Mouse (Mus musculus): Measurements from ENCODE around the gene Rad9a. TPM values are rescaled to one million over a fixed set of nuclear protein-coding genes. Genes with fewer than 3 reads are reported as not detected.

Gene Rad9a
- polyA plus RNA-seq, 2 experiments = 14.3 to 20.8 TPM

DNA sequence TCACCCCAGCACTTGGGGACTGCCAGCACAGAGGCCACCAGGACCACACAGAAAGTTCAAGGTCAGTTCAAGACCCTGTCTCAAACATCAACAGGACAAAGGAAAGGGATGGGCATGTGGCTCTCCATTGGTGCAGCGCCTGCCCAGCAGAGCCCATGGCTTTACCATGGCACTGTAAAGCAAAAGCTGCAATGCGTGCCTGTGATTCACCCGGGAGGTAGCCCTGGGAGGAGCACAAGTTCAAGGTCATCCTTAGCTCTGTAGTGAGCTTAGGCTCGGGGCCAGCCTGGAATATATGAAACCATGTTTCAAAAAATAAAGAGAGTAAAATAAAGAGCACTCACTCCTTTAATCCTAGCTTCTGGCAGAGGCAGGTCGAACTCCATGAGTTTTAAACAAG lies 49.6 kb downstream of the Rad9a start:
- H3K36me3 ChIP-seq (replicated peaks; ENCODE audit: control insufficient read depth, insufficient read depth, low read depth) = 0 out of 2 replicates have a peak, but pooled peaks cover 3% of the 10 kb centered on the region
- no peaks in the 10 kb centered on the region for H3K9me3 ChIP-seq (ENCODE audit: control insufficient read depth, low read length)
- peaks cover 4 to 12% of the 10 kb centered on the region in 2 experiments for H3K4me1 ChIP-seq (replicated peaks; ENCODE audit: control insufficient read depth in 2 of 2, insufficient read depth in 2 of 2, low read length in 1 of 2)
- DNase-seq (ENCODE audit: low read depth in 3 of 3, low spot score in 3 of 3) (no peak), ATAC-seq (ENCODE audit: insufficient read depth) (no peak)
- no peak overlapping the region for H3K4me2 ChIP-seq (ENCODE audit: low read depth)
- H3K9ac ChIP-seq (replicated peaks) = no peak overlapping the region
- H3K27me3 ChIP-seq (ENCODE audit: control insufficient read depth, insufficient read depth, low read length) = no peaks in the 10 kb centered on the region
- H3K4me3 ChIP-seq (ENCODE audit: insufficient read depth in 1 of 2, low read depth in 2 of 2, low read length in 2 of 2) = no peak overlapping the region
- 77% methylated on average over 5 of the region's 5 CpGs for WGBS (ENCODE audit: insufficient replicate concordance)
- no peak for TF ChIP-seq EP300 (IDR thresholded peaks at IDR 0.05; ENCODE audit: low read depth)
- no peak for TF ChIP-seq CTCF (IDR thresholded peaks at IDR 0.05; ENCODE audit: low read depth)
- H3K27ac ChIP-seq = no peak overlapping the region

DNA sequence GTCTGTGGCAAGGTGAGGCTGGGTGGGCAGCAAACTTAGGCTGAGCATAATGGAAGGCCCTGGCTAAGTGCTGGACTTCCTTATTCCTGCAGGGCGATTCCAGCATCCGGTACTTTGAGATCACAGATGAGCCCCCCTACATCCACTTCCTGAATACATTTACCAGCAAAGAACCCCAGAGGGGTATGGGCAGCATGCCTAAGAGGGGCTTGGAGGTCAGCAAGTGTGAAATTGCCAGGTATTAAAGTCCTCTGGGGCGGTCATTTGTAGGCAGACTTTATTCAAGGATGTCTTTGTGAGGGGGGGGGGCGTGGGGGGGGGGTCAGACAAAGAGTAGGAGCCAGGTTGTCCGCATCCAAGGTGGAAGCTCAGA lies 50.0 kb downstream of the Rad9a start:
- Histone ChIP-seq H3K9me3 (ENCODE audit: control insufficient read depth, low read length) (no peaks in the 10 kb centered on the region), H3K4me1 (replicated peaks; ENCODE audit: control insufficient read depth in 2 of 2, insufficient read depth in 2 of 2, low read length in 1 of 2) (peaks cover 4 to 12% of the 10 kb centered on the region in 2 experiments), H3K4me3 (ENCODE audit: insufficient read depth in 1 of 2, low read depth in 2 of 2, low read length in 2 of 2) (no peak overlapping the region), H3K4me2 (ENCODE audit: low read depth) (no peak overlapping the region), H3K36me3 (replicated peaks; ENCODE audit: control insufficient read depth, insufficient read depth, low read depth) (0 out of 2 replicates have a peak, but pooled peaks cover 3% of the 10 kb centered on the region), H3K9ac (replicated peaks) (no peak overlapping the region), H3K27me3 (ENCODE audit: control insufficient read depth, insufficient read depth, low read length) (no peaks in the 10 kb centered on the region), H3K27ac (no peak overlapping the region)
- no peak for DNase-seq (ENCODE audit: low read depth in 3 of 3, low spot score in 3 of 3)
- WGBS (ENCODE audit: insufficient replicate concordance) = 64% methylated on average over 5 of the region's 5 CpGs
- ATAC-seq (ENCODE audit: insufficient read depth) = no peak
- TF ChIP-seq CTCF (IDR thresholded peaks at IDR 0.05; ENCODE audit: low read depth) (no peak), EP300 (IDR thresholded peaks at IDR 0.05; ENCODE audit: low read depth) (no peak)

- Histone ChIP-seq H3K9me3 (ENCODE audit: control insufficient read depth, low read length) (no peaks in the 10 kb centered on the region), H3K27me3 (ENCODE audit: control insufficient read depth, insufficient read depth, low read length) (no peaks in the 10 kb centered on the region), H3K4me2 (ENCODE audit: low read depth) (no peak overlapping the region), H3K9ac (replicated peaks) (no peak overlapping the region), H3K36me3 (replicated peaks; ENCODE audit: control insufficient read depth, insufficient read depth, low read depth) (0 out of 2 replicates have a peak, but pooled peaks cover 3% of the 10 kb centered on the region), H3K27ac (no peak overlapping the region), H3K4me1 (replicated peaks; ENCODE audit: control insufficient read depth in 2 of 2, insufficient read depth in 2 of 2, low read length in 1 of 2) (peaks cover 4 to 12% of the 10 kb centered on the region in 2 experiments), H3K4me3 (ENCODE audit: insufficient read depth in 1 of 2, low read depth in 2 of 2, low read length in 2 of 2) (no peak overlapping the region)
- no peak for DNase-seq (ENCODE audit: low read depth in 3 of 3, low spot score in 3 of 3)
- no peak for TF ChIP-seq EP300 (IDR thresholded peaks at IDR 0.05; ENCODE audit: low read depth)
- no peak for TF ChIP-seq CTCF (IDR thresholded peaks at IDR 0.05; ENCODE audit: low read depth)
- no peak for ATAC-seq (ENCODE audit: insufficient read depth)
- WGBS (ENCODE audit: insufficient replicate concordance) = 85% methylated on average over 22 of the region's 22 CpGs
Measured at GRCm38 (mm10) chr19:4150567-4151487, 50.6 kb downstream of the Rad9a start.

DNA sequence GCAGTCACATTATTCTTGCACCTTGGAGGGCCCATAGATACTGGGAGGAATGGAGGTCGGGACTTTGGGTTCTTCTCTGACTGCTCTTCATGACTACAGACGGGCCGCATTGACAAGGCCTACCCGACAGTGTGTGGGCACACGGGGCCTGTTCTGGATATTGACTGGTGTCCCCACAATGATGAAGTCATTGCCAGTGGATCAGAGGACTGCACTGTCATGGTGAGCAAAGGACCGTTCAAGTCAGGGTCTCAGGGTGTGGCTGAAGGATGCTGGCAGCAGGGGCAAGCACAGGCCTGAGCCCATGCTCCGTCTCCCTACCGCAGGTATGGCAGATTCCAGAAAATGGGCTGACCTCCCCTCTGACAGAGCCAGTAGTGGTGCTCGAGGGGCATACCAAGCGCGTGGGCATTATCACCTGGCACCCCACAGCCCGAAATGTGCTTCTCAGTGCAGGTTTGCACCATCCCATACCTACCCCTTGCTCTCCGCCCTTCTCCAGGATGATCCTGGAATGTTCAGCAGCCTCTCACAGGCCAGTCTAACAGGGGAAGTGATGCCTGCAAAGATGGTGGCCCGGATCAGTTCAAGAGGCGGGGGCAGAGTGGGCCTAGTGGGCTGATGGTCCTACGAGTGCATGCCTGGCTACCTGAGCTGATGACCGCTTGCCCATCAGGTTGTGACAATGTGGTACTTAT lies 51.5 kb downstream of the Rad9a start:
- Histone ChIP-seq H3K9ac (replicated peaks) (no peak overlapping the region), H3K4me1 (replicated peaks; ENCODE audit: control insufficient read depth in 2 of 2, insufficient read depth in 2 of 2, low read length in 1 of 2) (peaks cover 4 to 12% of the 10 kb centered on the region in 2 experiments)

GRCm38 (mm10) chr19:4149283-4149682 lies 52.2 kb downstream of the Rad9a start:
- H3K9ac ChIP-seq (replicated peaks) = peak overlapping the region; percentile 91
- H3K27ac ChIP-seq = peak overlapping the region; percentile 70
- peak overlapping the region; percentile 78 to 94 for H3K4me3 ChIP-seq (ENCODE audit: insufficient read depth in 1 of 2, low read depth in 2 of 2, low read length in 2 of 2)
- H3K27me3 ChIP-seq (ENCODE audit: control insufficient read depth, insufficient read depth, low read length) = no peaks in the 10 kb centered on the region
- ATAC-seq (ENCODE audit: insufficient read depth) = no peak
- no peak for TF ChIP-seq EP300 (IDR thresholded peaks at IDR 0.05; ENCODE audit: low read depth)
- H3K4me1 ChIP-seq (replicated peaks; ENCODE audit: control insufficient read depth in 2 of 2, insufficient read depth in 2 of 2, low read length in 1 of 2) = peaks cover 4 to 12% of the 10 kb centered on the region in 2 experiments
- DNase-seq (ENCODE audit: low read depth in 3 of 3, low spot score in 3 of 3) = no peak
- WGBS (ENCODE audit: insufficient replicate concordance) = 68% methylated on average over 11 of the region's 11 CpGs
- peak overlapping the region; percentile 88 for H3K4me2 ChIP-seq (ENCODE audit: low read depth)
- H3K36me3 ChIP-seq (replicated peaks; ENCODE audit: control insufficient read depth, insufficient read depth, low read depth) = 0 out of 2 replicates have a peak, but pooled peaks cover 3% of the 10 kb centered on the region
- H3K9me3 ChIP-seq (ENCODE audit: control insufficient read depth, low read length) = no peaks in the 10 kb centered on the region

More for the DNA sequence above, 51.5 kb downstream of the Rad9a start:
- 82% methylated on average over 17 of the region's 17 CpGs for WGBS (ENCODE audit: insufficient replicate concordance)
- H3K4me3 ChIP-seq (ENCODE audit: insufficient read depth in 1 of 2, low read depth in 2 of 2, low read length in 2 of 2) = no peak overlapping the region; a peak in 1 of 4 replicates
- no peaks in the 10 kb centered on the region for H3K9me3 ChIP-seq (ENCODE audit: control insufficient read depth, low read length)
- TF ChIP-seq CTCF (IDR thresholded peaks at IDR 0.05; ENCODE audit: low read depth) (no peak), EP300 (IDR thresholded peaks at IDR 0.05; ENCODE audit: low read depth) (no peak)
- DNase-seq (ENCODE audit: low read depth in 3 of 3, low spot score in 3 of 3) (no peak), ATAC-seq (ENCODE audit: insufficient read depth) (no peak)
- H3K36me3 ChIP-seq (replicated peaks; ENCODE audit: control insufficient read depth, insufficient read depth, low read depth) = 0 out of 2 replicates have a peak, but pooled peaks cover 3% of the 10 kb centered on the region
- peak overlapping the region; percentile 88; the same call in 1 of the 2 replicates for H3K4me2 ChIP-seq (ENCODE audit: low read depth)
- no peak overlapping the region for H3K27ac ChIP-seq
- no peaks in the 10 kb centered on the region for H3K27me3 ChIP-seq (ENCODE audit: control insufficient read depth, insufficient read depth, low read length)
